ENCODE assay signal across 24 mouse cellular contexts in the genomic region with DNA sequence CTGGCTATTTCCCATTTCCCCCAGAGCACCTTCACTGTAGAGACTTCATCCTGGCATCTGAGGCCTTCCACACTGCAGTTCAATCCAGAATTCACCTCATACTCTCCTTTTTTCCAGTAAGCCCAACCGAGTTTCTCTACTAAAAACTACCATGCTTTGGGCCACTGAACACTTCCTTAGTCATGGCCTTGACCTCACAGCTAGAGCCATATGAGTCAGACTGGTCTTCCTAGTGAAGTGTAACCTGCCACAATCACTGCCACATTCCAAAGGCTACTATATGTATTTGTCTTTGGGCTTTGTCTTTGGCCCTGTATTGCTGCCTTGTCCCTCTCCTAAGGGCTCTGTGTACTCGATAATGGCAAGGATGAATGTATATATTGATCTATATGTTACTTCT.
"Had no signal": no experiment of that assay in that cellular context is flagged by ENCODE, and none has a peak within 500 bp of the region (broad histone marks: within the 10 kb centered on the region; RNA-seq: fewer than 3 reads in every experiment).

No protein-coding gene starts in this region.

- ATAC-seq: hindbrain, postnatal 0 days; intestine, embryonic 16.5 days had no signal

- H3K9me3 ChIP-seq: heart, embryonic 13.5 days; heart, embryonic 15.5 days; hindbrain, embryonic 13.5 days; hindbrain, embryonic 15.5 days; limb, embryonic 13.5 days; limb, embryonic 15.5 days; liver, embryonic 13.5 days had no signal

- H3K27me3 ChIP-seq: heart, embryonic 13.5 days; heart, embryonic 15.5 days; hindbrain, embryonic 13.5 days; hindbrain, embryonic 15.5 days; limb, embryonic 13.5 days; limb, embryonic 15.5 days; liver, embryonic 13.5 days had no signal

- H3K4me2 ChIP-seq: heart, embryonic 11.5 days; heart, embryonic 13.5 days; heart, embryonic 15.5 days; hindbrain, embryonic 13.5 days; hindbrain, embryonic 15.5 days; limb, embryonic 13.5 days; limb, embryonic 15.5 days; liver, embryonic 11.5 days; liver, embryonic 13.5 days had no signal

- H3K27ac ChIP-seq: heart, adult 2 months; heart, embryonic 13.5 days; heart, embryonic 15.5 days; hindbrain, embryonic 13.5 days; hindbrain, embryonic 15.5 days; hindbrain, postnatal 0 days; layer of hippocampus, adult 2 months; left cerebral cortex, adult 2 months; limb, embryonic 13.5 days; limb, embryonic 15.5 days; liver, embryonic 13.5 days had no signal

- DNase-seq: gastrocnemius, postnatal 14 days; gastrocnemius, postnatal 36 days; heart, adult 11 months; heart, adult 2 months; heart, postnatal 14 days; heart, postnatal 36 days; kidney, adult 18-20 months; kidney, adult 8-10 months; kidney, postnatal 10 days; kidney, postnatal 25 days; kidney, postnatal 4 days; liver, embryonic 13.5 days had no signal

- H3K36me3 ChIP-seq: heart, embryonic 13.5 days; heart, embryonic 15.5 days; hindbrain, embryonic 13.5 days; hindbrain, embryonic 15.5 days; limb, embryonic 13.5 days; limb, embryonic 15.5 days; liver, embryonic 13.5 days had no signal

- H3K9ac ChIP-seq: heart, embryonic 13.5 days; heart, embryonic 15.5 days; hindbrain, embryonic 13.5 days; hindbrain, embryonic 15.5 days; limb, embryonic 13.5 days; limb, embryonic 15.5 days; liver, embryonic 13.5 days had no signal

- H3K4me3 ChIP-seq: heart, adult 2 months; heart, embryonic 13.5 days; heart, embryonic 15.5 days; hindbrain, embryonic 13.5 days; hindbrain, embryonic 15.5 days; layer of hippocampus, adult 2 months; left cerebral cortex, adult 2 months; limb, embryonic 13.5 days; limb, embryonic 15.5 days; liver, embryonic 13.5 days had no signal

- H3K4me1 ChIP-seq: heart, embryonic 13.5 days; heart, embryonic 15.5 days; hindbrain, embryonic 13.5 days; hindbrain, embryonic 15.5 days; liver, embryonic 13.5 days had no signal
